Mouse (Mus musculus): ENCODE measurements around the gene Med22.

GRCm38 (mm10) chr2:26952866-26953265 lies 42.4 kb upstream of the Med22 start:
- TF ChIP-seq POLR2A (IDR thresholded peaks at IDR 0.05; ENCODE audit: borderline replicate concordance, low read depth, low read length) (no peak), CTCF (IDR thresholded peaks at IDR 0.05; ENCODE audit: low read depth, low read length) (no peak)
